In the genomic region with DNA sequence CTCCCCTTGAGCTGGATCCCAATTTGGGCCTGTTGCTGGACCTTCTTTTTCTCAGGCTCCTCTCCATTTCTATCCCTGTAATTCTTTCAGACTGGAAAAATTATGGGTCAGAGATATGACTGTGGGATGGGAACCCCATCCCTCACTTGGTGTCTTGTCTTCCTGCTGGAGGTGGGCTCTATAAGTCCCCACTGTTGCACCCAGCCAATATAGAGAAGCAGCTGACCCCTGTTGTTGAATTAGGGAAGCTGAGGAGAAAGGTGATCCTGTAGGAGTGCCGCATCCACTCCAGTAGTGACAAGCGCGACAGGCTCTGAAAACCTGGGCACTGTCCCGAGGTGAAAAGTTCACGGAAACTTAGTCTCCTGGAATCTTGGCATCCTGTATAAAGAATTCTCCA, we compare ENCODE assay signal across 8 mouse cellular contexts.
DNase-seq lines count a peak whose midpoint lies in the region; ATAC-seq and TF ChIP-seq lines count a peak whose summit lies in the region.
"Not testable (repeated sequence)": the region's sequence is repeated elsewhere in the genome, so short reads cannot be mapped to it uniquely, and the experiment has no call there.

No protein-coding gene starts in this region.

- H3K36me3 ChIP-seq in kidney, embryonic 16.5 days (ENCODE audit: insufficient read depth, low read length); kidney, postnatal 0 days (ENCODE audit: insufficient read depth, low read length): not testable (repeated sequence)

- intact Hi-C loops in gastrocnemius, postnatal 14 days (cut with DNase I; ENCODE audit: low total_unique reads); heart, postnatal 10 days (cut with DNase I): not testable (repeated sequence)

- H3K9ac ChIP-seq in kidney, embryonic 16.5 days (replicated peaks; ENCODE audit: low read length); kidney, postnatal 0 days (ENCODE audit: low read depth, low read length): not testable (repeated sequence)

- not testable (repeated sequence) for H3K4me2 ChIP-seq in kidney, embryonic 16.5 days (replicated peaks; ENCODE audit: low read depth, low read length); kidney, postnatal 0 days (ENCODE audit: low read length)

- TF ChIP-seq CTCF in kidney, postnatal 0 days (IDR thresholded peaks at IDR 0.05; ENCODE audit: low read depth): not testable (repeated sequence)

- H3K27me3 ChIP-seq in kidney, embryonic 16.5 days (ENCODE audit: insufficient read depth, low read length); kidney, postnatal 0 days (ENCODE audit: insufficient read depth, low read length): not testable (repeated sequence)

- not testable (repeated sequence) for H3K9me3 ChIP-seq in kidney, embryonic 16.5 days (ENCODE audit: low read length); kidney, postnatal 0 days (replicated peaks; ENCODE audit: low read length)

- not testable (repeated sequence) for H3K4me1 ChIP-seq in kidney, embryonic 16.5 days (ENCODE audit: insufficient read depth, low read length); kidney, postnatal 0 days (replicated peaks; ENCODE audit: insufficient read depth, low read length)

- ATAC-seq in kidney, embryonic 16.5 days (ENCODE audit: low FRiP score, low TSS enrichment): peak; percentile 67
- not testable (repeated sequence) for ATAC-seq in kidney, postnatal 0 days (replicated peaks; ENCODE audit: low FRiP score, low read depth)

- DNase-seq in ZHBTc4 (ENCODE audit: low read depth, low spot score) (peak; percentile 20), adipocyte (ENCODE audit: low spot score) (peak; percentile 2)
- DNase-seq in gastrocnemius, adult 18-20 months (ENCODE audit: low spot score): peak; percentile 10
- DNase-seq in gastrocnemius, postnatal 14 days: peak; percentile 5
- peak; percentile 65 for DNase-seq in heart, adult 11 months
- peak; percentile 2 to 9 for DNase-seq in heart, postnatal 10 days
- DNase-seq in kidney, postnatal 0 days (ENCODE audit: low spot score): peak; percentile 33

- H3K4me3 ChIP-seq in kidney, embryonic 16.5 days (ENCODE audit: low read length); kidney, postnatal 0 days (replicated peaks; ENCODE audit: low read depth, low read length): not testable (repeated sequence)

- 55% methylated on average over 5 of the region's 5 CpGs for WGBS in kidney, embryonic 16.5 days
- WGBS in kidney, postnatal 0 days: 55% methylated on average over 5 of the region's 5 CpGs

- not testable (repeated sequence) for H3K27ac ChIP-seq in kidney, embryonic 16.5 days (ENCODE audit: low read length); kidney, postnatal 0 days

Comparison
In these comparisons a context has a peak if more than half of its experiments do, and no peak if none do; other contexts are left out.
1. DNase-seq: peak in every context shown above with its lines; median percentile 65 in heart, adult 11 months; 33 in kidney, postnatal 0 days; 20 in ZHBTc4; 10 in gastrocnemius, adult 18-20 months; 6 in heart, postnatal 10 days; 5 in gastrocnemius, postnatal 14 days; 2 in adipocyte.